Mouse (Mus musculus): ENCODE results near the gene Olfm1.

DNA sequence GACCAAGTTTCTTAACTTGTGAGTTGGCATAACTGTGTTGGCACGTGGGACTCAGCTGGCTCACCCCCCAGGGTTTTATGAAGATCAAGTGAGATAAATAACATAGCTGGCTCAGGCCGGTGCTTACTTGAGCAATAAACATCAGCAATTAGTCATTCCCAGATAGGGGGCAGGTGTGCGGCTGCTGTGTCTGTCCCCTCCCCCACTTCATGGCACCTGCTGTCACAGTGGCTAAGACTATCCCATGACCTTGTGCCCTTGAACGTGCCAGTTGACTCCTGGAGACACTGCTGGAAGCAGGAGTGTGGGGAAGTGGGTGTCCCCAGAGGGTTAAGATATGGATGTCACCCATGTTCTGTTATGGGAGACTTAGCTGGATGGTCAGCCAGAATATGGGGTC is 17.5 kb downstream of the Olfm1 start:
- TF ChIP-seq TCF12 (IDR thresholded peaks at IDR 0.05; ENCODE audit: insufficient read depth, poor library complexity, severe bottlenecking) = peak; percentile 30
- TF ChIP-seq POLR2A (IDR thresholded peaks at IDR 0.05; ENCODE audit: insufficient read length, low read depth) = no peak
- no peak for TF ChIP-seq MAX (IDR thresholded peaks at IDR 0.05; ENCODE audit: low read depth)
- TF ChIP-seq E2F4 (IDR thresholded peaks at IDR 0.05; ENCODE audit: insufficient read depth) = no peak
- peak; percentile 51 to 97 (median 79) for TF ChIP-seq MYOD1 (IDR thresholded peaks at IDR 0.05; ENCODE audit: control insufficient read depth in 1 of 3, insufficient read length in 2 of 3, low read depth in 2 of 3)
- TF ChIP-seq TCF3 (IDR thresholded peaks at IDR 0.05; ENCODE audit: insufficient read length, low read depth) = peak; percentile 70
- TF ChIP-seq MYOG (IDR thresholded peaks at IDR 0.05; ENCODE audit: control insufficient read depth in 1 of 3, insufficient read depth in 1 of 3, insufficient read length in 2 of 3, low read depth in 2 of 3) = peak; percentile 37 to 86 (median 56)
- TF ChIP-seq SRF (IDR thresholded peaks at IDR 0.05; ENCODE audit: control insufficient read depth, insufficient read length, low read depth) = no peak
- no peak for TF ChIP-seq POLR2AphosphoS2 (IDR thresholded peaks at IDR 0.05; ENCODE audit: insufficient read length, low read depth)
- TF ChIP-seq CEBPB (IDR thresholded peaks at IDR 0.05; ENCODE audit: insufficient read depth, poor library complexity, severe bottlenecking) = no peak
- no peak for TF ChIP-seq USF1 (IDR thresholded peaks at IDR 0.05; ENCODE audit: low read depth)
- TF ChIP-seq REST (IDR thresholded peaks at IDR 0.05; ENCODE audit: insufficient read depth, insufficient read length) = no peak
